Mouse (Mus musculus): Measurements from ENCODE around the gene Zswim5. TPM values are rescaled to one million over a fixed set of nuclear protein-coding genes. Genes with fewer than 3 reads are reported as not detected.

Zswim5 gene
- polyA plus RNA-seq, 1 experiment, result 1.2 TPM

GRCm38 (mm10) chr4:116913318-116913717 lies 36.1 kb downstream of the Zswim5 start:
- DNase-seq (ENCODE audit: low spot score), result no peak

DNA sequence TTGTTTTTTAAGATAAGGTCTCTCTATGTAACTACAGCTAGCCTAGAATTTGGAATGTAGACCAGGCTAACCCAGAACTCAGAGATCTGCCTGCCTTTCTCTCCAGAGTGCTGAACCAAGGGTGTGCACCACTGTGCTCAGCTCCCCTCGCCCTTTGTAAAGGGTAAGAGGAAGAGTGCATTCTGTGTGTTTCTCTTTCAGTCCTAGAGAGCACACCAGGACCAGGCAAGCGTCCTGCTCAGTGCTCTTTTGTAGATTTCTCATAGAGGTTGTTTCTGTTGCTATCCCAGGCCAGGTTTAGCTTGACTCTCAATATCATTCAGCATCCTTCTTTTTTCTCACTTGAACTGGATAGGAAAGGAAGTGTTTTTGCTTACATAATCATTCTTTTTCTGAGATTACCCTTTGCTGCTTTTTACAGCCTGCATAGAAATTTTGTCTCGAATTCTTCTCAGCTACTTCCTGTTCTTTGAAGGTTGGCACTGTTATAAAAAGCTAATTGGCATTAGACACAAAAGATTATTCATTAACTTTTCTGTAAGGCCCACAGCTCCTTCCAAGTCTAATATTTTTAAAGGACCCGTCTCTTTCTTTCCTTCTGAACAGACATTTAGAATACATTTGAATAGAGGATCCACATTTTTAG lies 51.0 kb downstream of the Zswim5 start:
- DNase-seq (ENCODE audit: low spot score), result no peak

DNA sequence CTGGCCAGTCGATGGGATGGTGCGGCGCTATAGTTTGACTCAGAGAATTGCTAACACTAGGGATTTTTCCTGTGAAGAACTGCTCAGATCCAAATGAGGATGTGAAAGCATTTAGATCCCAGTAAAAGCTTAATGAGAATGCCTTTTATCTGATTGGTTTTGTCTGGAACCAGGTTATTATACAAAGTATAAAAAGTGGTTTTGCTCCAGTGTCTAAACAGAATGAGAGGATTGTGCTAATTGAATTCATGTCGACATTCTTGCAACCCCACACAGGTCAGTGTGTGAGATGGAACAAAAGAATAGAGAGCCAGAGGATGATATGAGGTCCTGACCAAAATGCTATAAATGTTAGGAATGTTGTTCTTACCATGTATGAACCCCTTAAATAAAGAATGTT lies 62.4 kb downstream of the Zswim5 start:
- no peak for DNase-seq (ENCODE audit: low spot score)

- no peak for DNase-seq (ENCODE audit: low spot score)
These were observed 65.5 kb downstream of the Zswim5 start for GRCm38 (mm10) chr4:116942695-116943094.

GRCm38 (mm10) chr4:116944055-116944454 lies 66.9 kb downstream of the Zswim5 start:
- DNase-seq (ENCODE audit: low spot score), result no peak

DNA sequence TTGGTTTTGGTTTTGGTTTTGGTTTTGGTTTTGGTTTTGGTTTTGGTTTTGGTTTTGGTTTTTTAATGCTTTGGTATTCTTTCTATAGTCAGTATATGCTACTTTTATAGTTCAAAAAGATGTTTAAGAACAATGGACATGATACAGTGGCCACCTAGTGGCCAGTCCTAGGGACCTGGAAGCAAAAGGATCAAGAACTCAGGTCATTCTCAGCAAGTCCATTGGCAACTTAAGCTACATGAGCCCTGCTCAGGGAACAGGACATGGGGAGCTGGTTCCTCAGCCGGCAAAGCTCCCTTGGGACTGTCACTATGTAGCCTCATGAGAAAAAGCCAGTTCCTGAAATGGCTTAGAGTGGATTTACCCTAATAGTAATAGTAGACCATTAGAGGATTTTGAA lies 74.5 kb downstream of the Zswim5 start:
- no peak for DNase-seq (ENCODE audit: low spot score)

GRCm38 (mm10) chr4:116954951-116955350 lies 77.8 kb downstream of the Zswim5 start:
- no peak for DNase-seq (ENCODE audit: low spot score)

GRCm38 (mm10) chr4:116976503-116976902 lies 99.3 kb downstream of the Zswim5 start:
- DNase-seq (ENCODE audit: low spot score), result no peak

GRCm38 (mm10) chr4:116985681-116986080 lies 108.5 kb downstream of the Zswim5 start:
- DNase-seq (ENCODE audit: low spot score), result no peak

GRCm38 (mm10) chr4:116986400-116987121 lies 109.4 kb downstream of the Zswim5 start:
- peak; percentile 24 for DNase-seq (ENCODE audit: low spot score)

DNA sequence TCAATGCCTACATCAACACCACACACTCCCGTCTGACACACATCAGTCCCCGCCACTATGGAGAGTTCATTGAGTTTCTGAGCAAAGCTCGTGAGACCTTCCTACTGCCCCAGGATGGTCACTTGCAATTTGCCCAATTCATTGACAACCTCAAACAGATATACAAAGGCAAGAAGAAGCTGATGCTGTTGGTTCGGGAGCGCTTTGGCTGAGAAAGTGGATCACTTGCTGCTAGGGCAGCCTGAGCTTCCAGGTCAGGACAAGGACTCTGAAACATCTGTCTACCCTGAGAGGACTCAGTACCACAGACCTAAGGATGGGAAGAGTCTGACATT lies 109.9 kb downstream of the Zswim5 start:
- no peak for DNase-seq (ENCODE audit: low spot score)

DNA sequence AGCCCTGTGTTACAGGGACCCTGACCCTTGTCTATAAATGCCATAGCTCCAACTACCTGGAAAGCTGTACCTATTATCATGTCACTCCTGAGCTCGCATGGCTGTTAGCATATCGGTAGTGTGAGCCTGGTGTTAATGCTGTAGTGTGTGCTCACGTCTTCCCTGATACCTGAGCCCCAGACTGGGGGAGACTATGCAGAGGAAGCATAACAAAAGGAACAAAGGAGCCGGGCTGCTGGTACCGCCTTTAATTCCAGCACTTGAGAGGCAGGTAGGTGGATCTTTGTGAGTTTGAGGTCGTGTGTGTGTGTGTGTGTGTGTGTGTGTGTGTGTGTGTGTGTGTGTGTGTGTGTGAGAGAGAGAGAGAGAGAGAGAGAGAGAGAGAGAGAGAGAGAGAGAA lies 112.6 kb downstream of the Zswim5 start:
- no peak for DNase-seq (ENCODE audit: low spot score)

GRCm38 (mm10) chr4:116991366-116991765 lies 114.2 kb downstream of the Zswim5 start:
- DNase-seq (ENCODE audit: low spot score), result peak; percentile 55

GRCm38 (mm10) chr4:116993672-116994621 lies 116.8 kb downstream of the Zswim5 start, which contains the start of gene Urod:
Gene Urod (minus strand): TSS chr4:116994413.
- DNase-seq (ENCODE audit: low spot score), result peak; percentile 73

DNA sequence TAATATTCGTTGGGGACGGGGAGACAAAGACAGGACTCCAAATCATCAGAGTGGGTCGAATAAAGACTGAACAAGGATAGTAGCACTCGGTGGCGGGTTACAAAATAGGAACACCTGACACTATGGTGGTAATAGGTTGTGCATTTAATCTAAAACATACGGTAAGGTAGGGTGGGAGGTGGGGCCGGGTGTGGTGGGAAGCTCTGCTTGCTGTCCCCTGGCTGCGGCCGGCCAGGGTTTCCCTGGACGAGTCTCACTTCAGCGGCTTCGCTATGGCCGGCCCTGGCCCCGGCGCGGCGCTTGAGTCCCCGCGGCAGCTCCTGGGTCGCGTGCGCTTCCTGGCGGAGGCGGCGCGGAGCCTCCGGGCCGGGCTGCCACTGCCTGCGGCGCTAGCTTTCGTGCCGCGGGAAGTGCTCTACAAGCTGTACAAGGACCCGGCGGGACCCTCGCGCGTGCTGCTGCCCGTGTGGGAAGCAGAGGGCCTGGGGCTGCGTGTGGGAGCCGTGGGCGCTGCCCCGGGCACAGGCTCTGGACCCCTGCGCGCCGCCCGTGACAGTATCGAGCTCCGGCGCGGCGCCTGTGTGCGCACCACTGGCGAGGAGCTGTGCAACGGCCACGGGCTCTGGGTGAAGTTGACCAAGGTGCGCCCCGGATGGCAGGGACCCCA lies 118.1 kb downstream of the Zswim5 start, which contains the start of gene Hectd3:
Gene Hectd3 (plus strand): TSS at position 187 of the 667 bp plus-strand sequence.
- DNase-seq (ENCODE audit: low spot score), result peak; percentile 44

- peak; percentile 38 for DNase-seq (ENCODE audit: low spot score)
These were observed 118.6 kb downstream of the Zswim5 start for GRCm38 (mm10) chr4:116995798-116996135.

DNA sequence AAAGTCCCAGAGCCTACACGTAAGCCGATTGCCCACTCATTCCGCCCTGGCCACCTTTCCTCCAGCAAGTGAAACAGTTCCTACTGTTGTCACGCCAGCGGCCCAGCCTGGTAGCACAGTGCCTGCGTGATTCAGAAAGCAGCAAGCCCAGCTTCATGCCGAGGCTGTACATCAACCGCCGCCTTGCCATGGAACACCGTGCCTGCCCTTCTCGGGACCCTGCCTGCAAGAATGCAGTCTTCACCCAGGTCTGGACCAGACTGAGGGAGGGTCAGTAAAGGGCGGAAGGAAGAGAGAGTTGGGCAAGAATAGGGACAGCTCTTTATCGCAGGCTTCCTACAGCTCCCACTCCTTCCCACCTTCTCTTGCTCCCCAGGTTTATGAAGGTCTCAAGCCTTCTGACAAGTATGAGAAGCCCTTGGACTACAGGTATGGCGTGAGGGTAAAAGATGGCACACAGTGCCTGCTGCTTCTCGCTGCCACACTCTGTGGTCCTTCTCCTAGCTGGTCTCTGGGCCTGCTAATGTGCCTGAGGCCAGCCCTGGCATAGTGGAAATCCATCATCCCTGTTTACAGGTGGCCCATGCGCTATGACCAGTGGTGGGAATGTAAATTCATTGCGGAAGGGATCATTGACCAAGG lies 122.5 kb downstream of the Zswim5 start:
- DNase-seq (ENCODE audit: low spot score), result no peak

- no peak for DNase-seq (ENCODE audit: low spot score)
These were observed 124.8 kb downstream of the Zswim5 start for GRCm38 (mm10) chr4:117001957-117002356.

GRCm38 (mm10) chr4:117002543-117003521 lies 125.7 kb downstream of the Zswim5 start:
- no peak for DNase-seq (ENCODE audit: low spot score)

- no peak for DNase-seq (ENCODE audit: low spot score)
These were observed 127.5 kb downstream of the Zswim5 start for GRCm38 (mm10) chr4:117004649-117005048.

All from urinary bladder, adult 2 months (tissue).